Mouse (Mus musculus) liver, embryonic 14 days (tissue): ENCODE measurements around the gene Olfr1412. TPM values are rescaled to one million over a fixed set of nuclear protein-coding genes. Genes with fewer than 3 reads are reported as not detected.

ENCODE experiments used
- polyA plus RNA-seq: library from polyadenylated mRNA; depleted of rRNA; stranded (reverse); fragments of >200 nt; gene quantifications from 2 replicates; pipeline ENCODE4 v1.2.3, GENCODE M21; 2012; rRNA removed

Olfr1412 gene
- not detected in 2 replicates for polyA plus RNA-seq

DNA sequence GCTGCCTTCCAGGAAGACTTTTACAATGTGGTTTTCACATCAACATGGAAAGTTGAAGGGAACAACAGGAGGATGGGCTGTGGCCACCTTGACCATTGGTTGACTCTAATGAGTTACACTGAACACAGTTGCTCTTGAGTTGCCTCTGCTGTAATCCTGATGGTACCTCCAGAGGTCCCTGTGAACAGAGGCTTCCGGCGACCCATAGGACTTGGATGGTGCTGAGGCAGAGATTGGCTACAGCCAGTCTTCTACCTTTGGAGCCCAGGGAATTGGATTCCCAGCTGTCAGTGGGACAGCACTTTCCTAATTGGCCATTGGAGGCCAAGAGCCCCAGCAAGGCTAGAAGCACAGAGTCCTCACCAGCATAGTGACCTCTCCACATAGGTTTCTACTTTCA lies at the start of gene Olfr1412:
TSS of gene Olfr1412 (plus strand) at position 301 of the 400 bp plus-strand sequence.

DNA sequence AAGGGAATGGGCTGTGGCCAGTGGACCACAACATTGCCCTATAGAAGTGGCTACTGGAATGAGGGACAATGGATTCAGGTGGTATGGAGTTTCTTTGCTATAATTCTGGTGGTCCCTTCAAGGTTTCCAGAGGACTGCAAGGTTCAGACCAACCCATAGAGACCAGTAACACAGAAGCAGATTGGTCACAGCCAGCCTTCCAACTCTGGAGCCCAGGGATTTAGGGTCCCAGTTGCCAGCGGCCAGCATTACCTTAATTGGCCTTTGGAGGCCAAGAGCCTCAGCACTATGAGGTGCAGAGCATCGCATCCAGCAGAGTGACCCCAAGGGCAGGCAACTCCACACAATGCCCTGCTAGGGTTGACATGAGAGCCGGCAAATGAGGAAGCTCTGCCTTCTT lies 14.6 kb upstream of the Olfr1412 start, which contains the start of gene Olfr1413:
TSS of gene Olfr1413 (plus strand) at position 301 of the 400 bp plus-strand sequence.

DNA sequence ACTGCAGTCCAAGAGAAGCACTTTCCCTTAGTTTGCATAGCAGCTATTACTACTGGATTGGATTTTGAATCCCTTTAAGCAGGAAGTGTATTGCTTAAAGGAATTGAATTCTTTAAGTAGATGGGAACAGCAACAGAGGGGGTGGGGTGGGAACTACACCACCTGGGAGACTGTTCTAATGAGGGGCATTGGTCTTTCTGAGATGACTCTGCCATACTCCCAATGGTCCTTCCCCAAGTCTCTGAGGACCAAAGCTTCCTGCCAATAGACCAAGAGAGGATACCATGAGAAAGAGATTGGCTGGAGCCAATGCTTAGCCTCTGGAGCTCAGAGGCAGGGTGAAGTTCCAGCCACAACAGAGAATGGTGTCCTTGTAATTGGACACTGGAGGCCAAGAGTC lies 8.5 kb downstream of the Olfr1412 start, which contains the start of gene Olfr1411:
TSS of gene Olfr1411 (plus strand) at position 301 of the 400 bp plus-strand sequence.

DNA sequence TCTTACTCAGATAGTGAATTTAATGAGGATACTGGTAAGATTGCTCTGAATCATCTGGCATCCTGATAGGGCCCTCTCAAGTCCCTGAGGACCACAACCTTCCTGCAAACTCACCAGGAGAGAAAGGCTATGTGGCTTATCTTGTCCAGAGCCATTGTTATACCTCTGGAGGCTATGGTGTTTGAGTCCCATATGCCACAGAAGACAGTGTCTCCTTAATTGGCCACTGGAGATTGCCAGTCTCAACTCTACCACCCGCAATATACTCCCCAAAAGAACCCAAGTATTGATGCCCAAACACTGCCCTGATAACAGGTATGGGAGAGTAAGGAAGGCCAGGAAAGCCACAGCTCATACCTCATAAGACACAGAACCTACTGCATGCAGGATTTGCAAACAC lies 19.9 kb downstream of the Olfr1412 start, which contains the start of gene Olfr1410:
TSS of gene Olfr1410 (plus strand) at position 301 of the 400 bp plus-strand sequence.

DNA sequence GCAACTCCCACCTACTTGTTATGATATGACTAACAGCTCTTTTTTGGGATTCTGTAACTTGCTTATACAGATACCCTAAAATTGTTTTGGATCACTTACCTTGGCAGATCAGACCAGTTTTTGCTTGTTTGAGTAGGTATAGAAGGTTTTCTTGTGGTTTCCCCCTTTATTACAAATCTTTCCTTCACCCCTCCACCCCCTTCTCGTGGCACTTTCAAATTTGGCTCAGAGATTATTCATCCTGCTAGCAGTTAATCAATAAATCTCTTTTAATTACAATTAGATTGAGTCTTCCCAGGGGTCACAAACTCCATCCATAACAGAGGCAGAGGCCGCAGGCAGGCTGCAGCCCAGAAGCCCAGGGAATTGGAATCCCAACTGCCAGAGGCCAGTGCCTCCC lies 31.9 kb downstream of the Olfr1412 start, which contains the start of gene Olfr12:
TSS of gene Olfr12 (plus strand) at position 301 of the 400 bp plus-strand sequence.

Other genes with a start within 250 kb of the Olfr1412 start
- 40.9 and 48.8 TPM in 2 replicates for gene Ndufa10, start 111.9 kb upstream of the Olfr1412 start, polyA plus RNA-seq
- not detected in 2 replicates for gene Olfr1416, start 100.7 kb upstream of the Olfr1412 start, polyA plus RNA-seq
- gene Olfr1415, start 89.7 kb upstream of the Olfr1412 start, polyA plus RNA-seq: not detected in 2 replicates
- gene Olfr1414, start 67.1 kb upstream of the Olfr1412 start, polyA plus RNA-seq: not detected in 2 replicates
- gene Olfr1413, start 14.5 kb upstream of the Olfr1412 start, polyA plus RNA-seq: not detected in 2 replicates
- gene Olfr1411, start 8.6 kb downstream of the Olfr1412 start, polyA plus RNA-seq: not detected in 2 replicates
- gene Olfr1410, start 20.0 kb downstream of the Olfr1412 start, polyA plus RNA-seq: not detected in 2 replicates
- gene Olfr12, start 32.0 kb downstream of the Olfr1412 start, polyA plus RNA-seq: not detected in 2 replicates
- gene Cops9, start 56.2 kb downstream of the Olfr1412 start, polyA plus RNA-seq: 98.1 and 109 TPM in 2 replicates
- gene Otos, start 63.1 kb downstream of the Olfr1412 start, polyA plus RNA-seq: 0.12 and 0.17 TPM in 2 replicates
- 1.5 and 1.6 TPM in 2 replicates for gene Gpc1, start 245.9 kb downstream of the Olfr1412 start, polyA plus RNA-seq